Mouse (Mus musculus) c-Kit-positive CD71-negative TER-119-negative erythroid progenitor cells, embryonic 14.5 days (primary cell): ENCODE measurements around the gene Ric8a.
A peak's percentile ranks its signal among the peaks of the same experiment; 100 is the strongest.

Experiments
- DNase-seq: peaks from one replicate; pipeline ENCODE4 v3.0.0-alpha.2; 2013; ENCODE audit warnings: low read depth

The Ric8a gene

GRCm38 (mm10) chr7:140846676-140847075 lies 10.1 kb upstream of the Ric8a start:
- DNase-seq = no peak

DNA sequence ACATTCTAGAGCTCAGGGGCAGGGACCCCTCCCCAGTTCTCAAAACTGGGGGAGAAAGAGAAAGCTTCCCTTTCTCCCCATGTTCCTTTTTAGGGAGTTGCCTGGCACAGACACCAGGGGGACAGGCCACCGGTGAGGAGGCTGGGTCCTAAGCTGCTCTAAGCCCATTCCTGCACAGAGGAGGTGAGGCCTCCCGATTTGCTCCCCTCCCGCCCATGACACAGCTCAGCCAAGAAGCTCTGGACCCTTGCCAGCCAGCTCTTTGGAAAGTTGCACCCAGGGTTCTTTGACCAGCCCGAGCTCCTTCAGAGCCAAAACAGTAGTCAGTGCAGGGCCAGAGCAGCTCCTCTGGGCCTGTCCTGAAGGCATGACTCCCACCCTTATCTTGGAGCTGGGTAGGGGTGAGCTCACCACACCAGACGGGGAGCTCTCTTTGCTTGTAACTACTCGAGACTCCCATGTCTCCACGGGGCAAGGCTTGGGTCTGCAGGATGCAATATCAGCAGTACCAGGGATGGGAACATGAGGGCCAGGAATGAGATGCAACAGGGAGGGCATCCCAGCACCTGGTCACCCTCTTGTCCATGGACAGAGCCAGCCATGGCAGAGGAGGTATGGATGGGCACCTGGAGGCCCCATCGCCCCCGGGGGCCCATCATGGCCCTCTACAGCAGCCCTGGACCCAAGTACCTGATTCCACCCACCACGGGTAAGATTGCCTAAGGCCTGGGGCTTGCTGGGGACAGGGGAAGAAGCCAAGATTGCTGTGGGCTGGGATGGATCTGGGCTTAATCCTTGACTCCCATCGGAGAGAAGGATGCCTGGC lies 8.8 kb upstream of the Ric8a start, which contains the start of gene Odf3:
Gene Odf3 (plus strand): TSS at position 51 of the 826 bp plus-strand sequence.
- no peak for DNase-seq

- DNase-seq = no peak
Observed at GRCm38 (mm10) chr7:140848591-140848990, 8.2 kb upstream of the Ric8a start.

DNA sequence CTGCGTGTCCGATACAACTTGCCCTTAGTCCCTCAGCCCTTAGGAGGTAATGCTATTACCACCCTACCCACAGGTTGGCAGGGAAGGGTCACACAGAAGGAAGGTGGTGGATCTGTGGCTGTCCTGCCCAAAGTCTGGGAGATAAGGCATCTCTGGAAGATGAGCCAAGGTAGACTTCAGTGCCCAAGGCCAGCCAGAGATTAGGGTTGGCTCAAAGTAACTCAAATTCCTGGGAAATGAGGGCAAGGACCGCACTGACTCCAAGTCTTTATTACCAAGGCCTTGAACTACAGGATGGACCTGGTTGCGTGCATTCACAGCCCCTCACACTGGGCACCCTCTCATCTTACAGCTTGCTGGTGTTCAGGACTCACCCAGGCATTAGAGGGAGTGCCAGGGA lies 4.8 kb upstream of the Ric8a start:
- DNase-seq = no peak

DNA sequence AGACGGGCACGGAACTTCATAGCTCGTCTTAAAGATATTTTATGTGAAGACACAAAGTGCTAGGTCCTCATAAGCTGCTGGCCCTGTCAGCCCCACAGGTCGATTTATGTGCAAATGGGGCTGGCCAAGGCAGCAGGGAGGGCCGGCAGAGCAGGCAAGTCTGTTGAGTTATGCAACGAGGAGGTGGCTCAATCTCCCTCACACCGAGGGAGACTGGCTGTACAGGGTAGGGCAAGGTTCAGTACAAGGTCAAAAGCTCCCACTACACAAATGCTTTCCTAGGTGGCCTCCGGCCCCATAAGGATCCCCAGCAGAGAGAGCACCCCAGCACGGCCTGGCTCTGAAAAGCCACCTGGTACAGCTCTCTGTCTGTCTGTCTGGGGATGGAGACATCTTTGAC lies 3.4 kb upstream of the Ric8a start:
- no peak for DNase-seq

- DNase-seq = no peak
Observed at GRCm38 (mm10) chr7:140854483-140854882, 2.3 kb upstream of the Ric8a start.

GRCm38 (mm10) chr7:140855181-140855580 lies 1.6 kb upstream of the Ric8a start:
- no peak for DNase-seq

GRCm38 (mm10) chr7:140855860-140856784 lies 635 bp upstream of the Ric8a start, which contains the start of gene Gm45785:
Gene Gm45785, minus strand, starts transcription at chr7:140856331.
- peak; percentile 82 for DNase-seq

DNA sequence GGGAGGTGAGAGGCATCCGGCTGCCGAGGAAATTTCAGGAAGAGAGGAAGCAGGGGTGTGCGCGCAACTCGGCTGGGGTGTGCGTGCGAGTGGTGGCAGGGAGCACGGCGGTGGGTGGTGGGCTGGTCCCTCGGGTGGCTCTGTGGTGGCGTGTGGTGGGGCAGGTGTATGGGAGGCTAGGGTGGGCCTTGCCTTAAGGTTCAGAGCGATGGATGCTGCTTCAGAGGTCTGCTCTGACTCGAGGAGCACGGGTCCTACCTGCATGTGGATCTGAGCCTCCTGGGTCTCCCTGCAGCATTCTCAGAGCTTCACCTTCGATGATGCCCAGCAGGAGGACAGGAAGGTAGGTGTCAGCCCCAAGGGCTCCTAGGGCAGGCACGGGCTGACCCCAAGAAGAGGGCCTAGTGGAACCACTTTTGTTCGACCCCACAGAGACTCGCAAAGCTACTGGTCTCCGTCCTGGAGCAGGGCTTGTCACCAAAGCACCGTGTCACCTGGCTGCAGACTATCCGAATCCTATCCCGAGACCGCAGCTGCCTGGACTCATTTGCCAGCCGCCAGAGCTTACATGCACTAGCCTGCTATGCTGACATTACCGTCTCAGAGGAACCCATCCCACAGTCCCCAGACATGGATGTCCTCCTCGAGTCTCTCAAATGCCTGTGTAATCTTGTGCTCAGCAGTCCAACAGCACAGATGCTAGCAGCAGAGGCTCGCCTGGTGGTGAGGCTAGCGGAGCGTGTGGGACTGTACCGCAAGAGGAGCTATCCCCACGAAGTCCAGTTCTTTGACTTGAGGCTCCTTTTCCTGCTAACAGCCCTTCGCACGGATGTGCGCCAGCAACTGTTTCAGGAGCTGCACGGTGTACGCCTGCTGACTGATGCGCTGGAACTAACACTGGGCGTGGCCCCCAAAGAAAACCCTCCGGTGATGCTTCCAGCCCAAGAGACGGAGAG lies 1.1 kb downstream of the Ric8a start, which contains the start of gene Bet1l:
Gene Bet1l (minus strand): TSS at position 28 of the 956 bp plus-strand sequence.
- no peak for DNase-seq

DNA sequence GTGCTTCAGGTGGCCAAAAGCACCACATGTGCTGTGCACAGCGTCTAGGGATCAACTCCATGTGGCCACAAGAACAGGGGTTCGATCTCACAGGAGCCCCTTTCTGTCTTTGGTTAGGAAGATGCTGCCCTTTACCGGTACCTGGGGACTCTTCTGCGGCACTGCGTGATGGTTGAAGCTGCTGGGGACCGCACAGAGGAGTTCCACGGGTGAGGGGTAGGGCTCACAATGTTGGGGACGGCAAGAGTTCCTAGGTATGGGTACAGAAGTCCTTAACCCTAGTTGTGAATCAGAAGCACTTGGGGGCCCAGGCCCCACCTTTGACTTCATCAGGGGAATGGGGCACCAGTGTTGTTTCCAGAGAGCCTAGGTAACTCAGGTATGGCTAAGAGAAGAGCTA lies 2.0 kb downstream of the Ric8a start:
- DNase-seq = no peak

GRCm38 (mm10) chr7:140859997-140860396 lies 3.2 kb downstream of the Ric8a start:
- DNase-seq = no peak

GRCm38 (mm10) chr7:140860728-140861127 lies 4.0 kb downstream of the Ric8a start:
- no peak for DNase-seq

GRCm38 (mm10) chr7:140864761-140865160 lies 8.0 kb downstream of the Ric8a start:
- DNase-seq = no peak

DNA sequence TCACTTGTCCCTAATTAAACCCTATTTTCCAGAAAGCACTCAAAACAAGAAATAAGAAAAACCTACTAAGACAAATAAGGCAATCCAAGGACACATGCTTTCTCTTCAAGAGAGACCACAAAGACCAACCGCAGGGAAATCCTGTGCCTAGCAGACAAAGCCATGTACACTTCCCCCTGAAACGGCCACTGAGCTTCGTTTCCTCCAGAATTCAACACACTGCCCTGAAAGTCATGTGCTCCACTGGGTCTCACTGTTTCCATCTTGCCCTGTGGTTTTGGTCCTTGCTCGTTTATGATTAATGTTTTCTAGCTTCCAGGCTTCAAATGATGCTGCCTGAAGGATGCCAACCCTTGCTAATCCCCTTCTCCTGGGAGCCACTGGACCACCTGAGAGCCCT lies 17.5 kb downstream of the Ric8a start:
- DNase-seq = peak; percentile 54

GRCm38 (mm10) chr7:140877364-140877763 lies 20.6 kb downstream of the Ric8a start:
- peak; percentile 41 for DNase-seq

- DNase-seq = no peak
Observed at GRCm38 (mm10) chr7:140879355-140879754, 22.6 kb downstream of the Ric8a start.

DNA sequence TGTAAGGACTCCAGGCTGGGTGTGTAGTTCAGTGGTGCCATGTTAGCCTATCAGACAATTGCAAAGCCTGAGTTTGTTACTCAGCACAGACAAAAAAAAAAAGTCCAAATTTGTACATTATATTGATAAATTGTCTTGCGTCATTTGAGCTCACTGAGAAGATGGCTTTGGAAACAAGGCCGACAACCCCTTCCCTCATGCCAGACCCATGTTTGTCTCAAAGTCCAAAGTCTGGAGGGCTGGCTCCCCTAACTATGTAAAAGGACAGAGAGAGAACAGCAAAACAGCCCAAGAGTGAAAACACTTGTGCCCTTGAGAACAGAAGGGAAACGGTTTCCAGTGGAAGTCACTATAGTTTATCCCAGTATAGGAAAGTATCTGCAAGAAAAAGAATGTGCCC lies 23.7 kb downstream of the Ric8a start:
- no peak for DNase-seq

GRCm38 (mm10) chr7:140880865-140881515 lies 24.2 kb downstream of the Ric8a start:
- DNase-seq = no peak

DNA sequence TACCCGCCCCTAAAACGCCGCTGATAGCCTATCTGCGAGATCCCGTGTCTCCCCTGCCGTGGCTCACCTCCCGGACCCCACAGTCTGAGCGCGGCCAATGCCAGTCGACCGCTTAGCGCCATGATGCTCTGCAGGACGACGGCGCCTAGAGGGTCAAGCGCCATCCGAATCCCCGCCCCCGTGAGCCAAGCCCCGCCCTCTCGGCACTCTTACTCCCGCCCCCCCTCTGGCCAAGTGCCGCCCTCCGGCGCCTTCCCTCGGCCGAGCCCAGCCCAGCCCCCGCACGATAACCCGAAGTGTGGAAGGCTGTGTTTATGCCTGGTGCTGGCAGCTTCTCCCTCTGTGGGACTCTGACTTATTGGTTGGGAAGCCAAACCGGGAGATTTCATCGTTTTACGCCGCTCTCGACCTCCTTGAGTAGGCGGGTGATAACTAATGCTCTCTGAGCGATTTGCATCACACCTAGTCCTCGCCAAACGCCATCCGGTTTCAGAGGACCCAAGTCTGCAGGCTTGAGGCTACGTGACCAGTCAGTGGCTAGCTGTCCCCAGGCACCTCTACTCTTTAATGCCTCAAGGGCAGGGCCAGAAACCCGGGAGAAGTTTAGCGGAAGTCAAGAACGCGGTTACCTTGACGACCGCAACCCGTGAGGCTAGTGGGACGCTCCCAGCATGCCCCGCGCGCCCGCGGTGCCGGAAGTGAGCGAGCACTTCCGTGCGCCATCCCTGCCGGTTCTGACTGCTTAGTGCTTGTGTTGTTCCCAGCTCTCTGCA lies 25.1 kb downstream of the Ric8a start, which contains the start of the genes Psmd13 and Sirt3:
Gene Psmd13 (plus strand): TSS at position 273 of the 773 bp plus-strand sequence.
Gene Sirt3 (minus strand): TSS at position 614 of the 773 bp plus-strand sequence.
- DNase-seq = peak; percentile 92

DNA sequence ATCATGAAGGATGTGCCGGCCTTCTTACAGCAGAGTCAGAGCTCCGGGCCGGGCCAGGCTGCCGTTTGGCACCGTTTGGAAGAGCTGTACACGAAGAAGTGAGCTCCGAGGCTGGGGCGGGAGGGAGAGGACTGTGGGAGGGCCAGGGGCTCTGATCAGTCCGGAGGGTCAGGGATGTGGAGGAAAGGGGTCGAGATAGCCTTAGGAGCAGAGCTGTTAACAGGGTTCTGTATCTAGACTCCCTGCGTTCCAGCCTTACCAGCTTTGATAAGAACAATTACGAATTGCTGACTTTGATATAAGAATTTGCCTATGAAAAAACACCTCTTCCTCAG lies 25.7 kb downstream of the Ric8a start:
- DNase-seq = no peak
